Mouse (Mus musculus): ENCODE data around the gene Actg2. TPM values are rescaled to one million over a fixed set of nuclear protein-coding genes. Genes with fewer than 3 reads are reported as not detected.

Gene Actg2
- total and polyA plus RNA-seq, 3 experiments: 0.07 to 0.27 TPM; not detected in 1

DNA sequence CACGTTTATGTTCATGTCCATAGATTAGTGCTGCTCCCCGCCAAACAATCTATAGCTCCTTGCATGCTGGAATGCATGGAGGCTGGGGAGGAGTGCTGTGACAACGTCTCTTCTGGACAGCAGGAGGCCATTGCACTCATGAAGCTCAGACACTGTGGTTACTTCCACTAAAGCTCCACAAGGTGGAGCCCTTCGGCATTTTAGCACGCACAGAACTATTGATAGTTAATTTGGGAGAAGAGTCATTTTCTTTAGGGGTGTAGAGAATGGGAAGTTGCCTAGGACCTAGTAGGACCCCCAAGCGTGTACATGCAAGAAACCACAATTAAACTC is 46.8 kb upstream of the Actg2 start:
- Histone ChIP-seq H3K79me2 (ENCODE audit: control insufficient read depth, insufficient read depth, low read length, poor library complexity) (no peaks in the 10 kb centered on the region), H3K36me3 (ENCODE audit: control insufficient read depth in 1 of 2, insufficient read depth in 2 of 2, low read length in 2 of 2) (no peaks in the 10 kb centered on the region), H3K4me3 (ENCODE audit: control insufficient read depth in 1 of 2, insufficient read depth in 1 of 2, low read depth in 2 of 2, low read length in 2 of 2) (no peak overlapping the region), H3K4me1 (ENCODE audit: control insufficient read depth in 1 of 2, insufficient read depth in 2 of 2, low read length in 2 of 2) (no peaks in the 10 kb centered on the region), H3K27ac (ENCODE audit: control insufficient read depth, low read depth, low read length) (no peak overlapping the region), H3K9me3 (replicated peaks; ENCODE audit: insufficient read depth, low read length) (no peaks in the 10 kb centered on the region), H3K9ac (ENCODE audit: control insufficient read depth, low read depth, low read length, poor library complexity, severe bottlenecking) (no peak overlapping the region), H3K27me3 (ENCODE audit: control insufficient read depth in 1 of 2, insufficient read depth in 2 of 2, low read length in 2 of 2) (peaks cover 0 to 17% of the 10 kb centered on the region in 2 experiments; a peak in 2 of 4 replicates)
- TF ChIP-seq SMC3 (IDR thresholded peaks at IDR 0.05; ENCODE audit: low read depth, low read length) (peak; percentile 85), CTCF (IDR thresholded peaks at IDR 0.05 in 2 of 3, conservative IDR thresholded peaks at IDR 0.05 in 1 of 3; ENCODE audit: control insufficient read depth in 1 of 3, insufficient read depth in 1 of 3, low read depth in 2 of 3, low read length in 3 of 3, poor library complexity in 1 of 3, severe bottlenecking in 1 of 3) (peak; percentile 61 to 85 (median 82)), ZC3H11A (IDR thresholded peaks at IDR 0.05; ENCODE audit: low read depth, low read length) (0 out of 2 replicates have a peak, but pooled peaks have one; percentile 8), ETS1 (IDR thresholded peaks at IDR 0.05; ENCODE audit: low read depth, low read length) (no peak), RAD21 (IDR thresholded peaks at IDR 0.05; ENCODE audit: low read depth, low read length) (peak; percentile 53), POLR2A (IDR thresholded peaks at IDR 0.05; ENCODE audit: control insufficient read depth in 1 of 2, insufficient read depth in 1 of 2, low read depth in 1 of 2, low read length in 2 of 2, poor library complexity in 1 of 2) (no peak)
- DNase-seq (ENCODE audit: low read depth, low spot score): peak; percentile 74

DNA sequence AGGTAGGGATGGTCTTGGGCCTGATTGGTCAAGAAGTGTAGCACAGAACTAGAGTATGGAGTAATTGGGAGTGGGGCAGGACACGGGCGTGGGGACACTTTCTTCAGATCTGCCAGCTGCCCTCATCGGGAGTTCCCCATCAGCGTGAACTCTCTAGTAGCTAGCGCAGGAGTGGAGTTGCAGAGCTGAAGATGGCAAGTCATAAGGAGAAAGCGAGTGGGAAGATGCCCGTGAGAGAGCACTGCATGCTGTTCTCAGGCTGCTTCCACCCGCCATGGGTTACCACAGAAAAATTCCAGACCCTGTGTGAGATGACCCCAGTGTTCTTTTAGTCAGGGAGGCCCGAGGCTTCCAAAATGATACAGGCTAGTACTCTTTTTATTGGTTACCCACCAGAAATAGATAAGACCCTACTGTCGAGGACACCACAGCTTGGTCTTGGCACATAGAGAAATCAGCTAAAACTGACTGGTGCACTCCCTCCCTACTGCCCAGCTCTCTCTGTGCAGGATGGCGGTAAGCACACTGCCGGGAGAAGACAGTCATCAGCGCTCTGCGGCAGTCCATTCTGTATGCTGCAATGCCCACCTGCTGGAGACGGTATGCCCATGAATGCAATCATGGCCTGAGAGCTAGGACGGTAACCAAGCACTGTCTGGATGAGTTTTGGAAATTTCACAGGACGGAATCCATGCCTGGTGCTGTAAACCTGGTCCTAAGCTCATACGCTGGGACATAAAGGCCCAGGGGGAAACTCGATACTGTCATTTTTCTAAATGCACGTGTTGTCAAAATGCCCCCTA is 46.3 kb upstream of the Actg2 start:
- no peaks in the 10 kb centered on the region for H3K36me3 ChIP-seq (ENCODE audit: control insufficient read depth in 1 of 2, insufficient read depth in 2 of 2, low read length in 2 of 2)
- no peaks in the 10 kb centered on the region for H3K4me1 ChIP-seq (ENCODE audit: control insufficient read depth in 1 of 2, insufficient read depth in 2 of 2, low read length in 2 of 2)
- H3K79me2 ChIP-seq (ENCODE audit: control insufficient read depth, insufficient read depth, low read length, poor library complexity): no peaks in the 10 kb centered on the region
- H3K27me3 ChIP-seq (ENCODE audit: control insufficient read depth in 1 of 2, insufficient read depth in 2 of 2, low read length in 2 of 2): peaks cover 0 to 17% of the 10 kb centered on the region in 2 experiments; a peak in 2 of 4 replicates
- DNase-seq (ENCODE audit: low read depth, low spot score): no peak
- H3K27ac ChIP-seq (ENCODE audit: control insufficient read depth, low read depth, low read length): no peak overlapping the region
- H3K9ac ChIP-seq (ENCODE audit: control insufficient read depth, low read depth, low read length, poor library complexity, severe bottlenecking): no peak overlapping the region
- H3K4me3 ChIP-seq (ENCODE audit: control insufficient read depth in 1 of 2, insufficient read depth in 1 of 2, low read depth in 2 of 2, low read length in 2 of 2): no peak overlapping the region
- no peaks in the 10 kb centered on the region for H3K9me3 ChIP-seq (replicated peaks; ENCODE audit: insufficient read depth, low read length)
- TF ChIP-seq ZKSCAN1 (IDR thresholded peaks at IDR 0.05; ENCODE audit: low read depth, low read length): no peak
- no peak for TF ChIP-seq MAZ (IDR thresholded peaks at IDR 0.05; ENCODE audit: low read depth, low read length)
- no peak for TF ChIP-seq SMC3 (IDR thresholded peaks at IDR 0.05; ENCODE audit: low read depth, low read length)
- TF ChIP-seq POLR2A (IDR thresholded peaks at IDR 0.05; ENCODE audit: control insufficient read depth in 1 of 2, insufficient read depth in 1 of 2, low read depth in 1 of 2, low read length in 2 of 2, poor library complexity in 1 of 2): no peak
- TF ChIP-seq MAFK (IDR thresholded peaks at IDR 0.05; ENCODE audit: borderline replicate concordance, low read depth, low read length): no peak
- TF ChIP-seq CHD2 (IDR thresholded peaks at IDR 0.05; ENCODE audit: low read length): no peak
- no peak for TF ChIP-seq GABPA (IDR thresholded peaks at IDR 0.05; ENCODE audit: low read depth, low read length)
- TF ChIP-seq SIN3A (IDR thresholded peaks at IDR 0.05; ENCODE audit: low read length): no peak
- no peak for TF ChIP-seq TCF12 (IDR thresholded peaks at IDR 0.05; ENCODE audit: low read depth, low read length)
- TF ChIP-seq RCOR1 (IDR thresholded peaks at IDR 0.05; ENCODE audit: low read depth, low read length): no peak
- TF ChIP-seq EP300 (IDR thresholded peaks at IDR 0.05; ENCODE audit: low read depth in 1 of 2, low read length in 2 of 2): no peak
- TF ChIP-seq TAL1 (IDR thresholded peaks at IDR 0.05; ENCODE audit: low read length): no peak
- TF ChIP-seq ZMIZ1 (IDR thresholded peaks at IDR 0.05; ENCODE audit: low read depth, low read length): no peak
- no peak for TF ChIP-seq USF2 (IDR thresholded peaks at IDR 0.05; ENCODE audit: borderline replicate concordance in 1 of 2, insufficient read depth in 1 of 2, low read depth in 1 of 2, low read length in 2 of 2)
- no peak for TF ChIP-seq UBTF (IDR thresholded peaks at IDR 0.05; ENCODE audit: borderline replicate concordance, insufficient read depth, low read depth, low read length)
- TF ChIP-seq RAD21 (IDR thresholded peaks at IDR 0.05; ENCODE audit: low read depth, low read length): no peak
- TF ChIP-seq BHLHE40 (IDR thresholded peaks at IDR 0.05; ENCODE audit: borderline replicate concordance, low read depth, low read length): no peak
- no peak for TF ChIP-seq MXI1 (IDR thresholded peaks at IDR 0.05; ENCODE audit: low read depth, low read length)
- TF ChIP-seq KAT2A (conservative IDR thresholded peaks at IDR 0.05; ENCODE audit: low read depth, low read length): no peak

Measured in MEL (cell line).